Mouse (Mus musculus) myocyte (in vitro differentiated cells): ENCODE data around the gene Gimap3. TPM values are rescaled to one million over a fixed set of nuclear protein-coding genes. Genes with fewer than 3 reads are reported as not detected.

ENCODE experiments used
- H3K27me3 ChIP-seq: one replicate; pipeline ENCODE4 v1.6.1; 2011; ENCODE audit not compliant: control insufficient read depth, insufficient read depth, insufficient read length
- H3K36me3 ChIP-seq: one replicate; pipeline ENCODE4 v1.6.1; 2011; ENCODE audit not compliant: control insufficient read depth, insufficient read depth
- H3K4me2 ChIP-seq: one replicate; pipeline ENCODE4 v1.6.1; 2011; ENCODE audit warnings: low read depth, control low read depth
- H3K4me3 ChIP-seq: one replicate; pipeline ENCODE4 v1.5.1; 2011; ENCODE audit warnings: mild to moderate bottlenecking, control low read depth, moderate library complexity
- H3K79me2 ChIP-seq: one replicate; pipeline ENCODE4 v1.6.1; 2011; ENCODE audit not compliant: control insufficient read depth, insufficient read depth
- H3ac ChIP-seq: one replicate; pipeline ENCODE4 v1.6.1; 2011; ENCODE audit not compliant: control insufficient read depth, insufficient read length
- CEBPB ChIP-seq: IDR thresholded peaks from 2 replicates; pipeline ENCODE4 v1.6.1; 2011; ENCODE audit warnings: mild to moderate bottlenecking, moderate library complexity; ENCODE audit not compliant: poor library complexity, insufficient read depth, severe bottlenecking
- E2F4 ChIP-seq: IDR thresholded peaks from one replicate; pipeline ENCODE4 v1.6.1; 2011; ENCODE audit warnings: mild to moderate bottlenecking, control low read depth, moderate library complexity; ENCODE audit not compliant: insufficient read depth
- MAX ChIP-seq: IDR thresholded peaks from one replicate; pipeline ENCODE4 v1.6.1; 2011; ENCODE audit warnings: low read depth, mild to moderate bottlenecking, control low read depth
- MYOD1 ChIP-seq, 3 experiments: IDR thresholded peaks; one replicate each; pipeline ENCODE4 v1.6.1; 2011; ENCODE audit warnings: control low read depth in 2 of 3, low read depth in 2 of 3, mild to moderate bottlenecking in 2 of 3, moderate library complexity in 1 of 3; ENCODE audit not compliant: insufficient read length in 2 of 3, control insufficient read depth in 1 of 3
- MYOG ChIP-seq, 3 experiments: IDR thresholded peaks; one replicate each; pipeline ENCODE4 v1.6.1; 2011; ENCODE audit warnings: control low read depth in 2 of 3, low read depth in 2 of 3, mild to moderate bottlenecking in 2 of 3; ENCODE audit not compliant: insufficient read length in 2 of 3, control insufficient read depth in 1 of 3, insufficient read depth in 1 of 3
- POLR2A ChIP-seq: IDR thresholded peaks from one replicate; pipeline ENCODE4 v1.6.1; 2011; ENCODE audit warnings: low read depth, mild to moderate bottlenecking, control low read depth, moderate library complexity; ENCODE audit not compliant: insufficient read length
- POLR2AphosphoS2 ChIP-seq: IDR thresholded peaks from one replicate; pipeline ENCODE4 v1.6.1; 2011; ENCODE audit warnings: low read depth, control low read depth; ENCODE audit not compliant: insufficient read length
- REST ChIP-seq: IDR thresholded peaks from one replicate; pipeline ENCODE4 v1.6.1; 2011; ENCODE audit warnings: mild to moderate bottlenecking, control low read depth, moderate library complexity; ENCODE audit not compliant: insufficient read depth, insufficient read length
- SRF ChIP-seq: IDR thresholded peaks from one replicate; pipeline ENCODE4 v1.6.1; 2011; ENCODE audit warnings: low read depth; ENCODE audit not compliant: control insufficient read depth, insufficient read length
- TCF12 ChIP-seq: IDR thresholded peaks from one replicate; pipeline ENCODE4 v1.6.1; 2011; ENCODE audit warnings: mild to moderate bottlenecking, control low read depth; ENCODE audit not compliant: poor library complexity, insufficient read depth, severe bottlenecking
- TCF3 ChIP-seq: IDR thresholded peaks from one replicate; pipeline ENCODE4 v1.6.1; 2011; ENCODE audit warnings: low read depth, control low read depth; ENCODE audit not compliant: insufficient read length
- USF1 ChIP-seq: IDR thresholded peaks from one replicate; pipeline ENCODE4 v1.6.1; 2011; ENCODE audit warnings: low read depth, mild to moderate bottlenecking, control low read depth, moderate library complexity
- polyA plus RNA-seq: library from polyadenylated mRNA; unstranded; fragments of >200 nt; fragmentation: generic; extraction: Trizol; gene quantifications from one replicate; pipeline ENCODE4 v1.2.1, GENCODE M21; 2012; ENCODE audit warnings: missing spikeins

The Gimap3 gene
- polyA plus RNA-seq, 1 experiment: not detected

GRCm38 (mm10) chr6:48739780-48740055, 30.9 kb downstream of the Gimap3 start:
- H3K27me3 ChIP-seq: no peaks in the 10 kb centered on the region
- no peak for TF ChIP-seq POLR2A
- no peak for TF ChIP-seq CEBPB
- TF ChIP-seq REST: no peak
- TF ChIP-seq MAX: no peak
- no peak for TF ChIP-seq TCF3
- TF ChIP-seq MYOG (IDR thresholded peaks at IDR 0.05; ENCODE audit: control insufficient read depth in 1 of 3, insufficient read depth in 1 of 3, insufficient read length in 2 of 3, low read depth in 2 of 3): no peak
- no peak for TF ChIP-seq E2F4
- TF ChIP-seq SRF: no peak
- no peak for TF ChIP-seq POLR2AphosphoS2
- no peak for TF ChIP-seq USF1
- no peak for TF ChIP-seq TCF12
- no peak for TF ChIP-seq MYOD1 (IDR thresholded peaks at IDR 0.05; ENCODE audit: control insufficient read depth in 1 of 3, insufficient read length in 2 of 3, low read depth in 2 of 3)

GRCm38 (mm10) chr6:48738961-48739779, 31.5 kb downstream of the Gimap3 start, which contains the start of gene Gimap1:
Gimap1 (plus strand) TSS chr6:48739054.
- H3K4me3 ChIP-seq: no peak within 1 kb of the TSS
- H3K27me3 ChIP-seq: no peaks in the 10 kb centered on the region
- no peaks in the 10 kb centered on the region for H3K79me2 ChIP-seq
- H3K36me3 ChIP-seq: no peaks in the 10 kb centered on the region
- TF ChIP-seq USF1: no peak
- no peak for TF ChIP-seq POLR2A
- no peak for TF ChIP-seq MYOD1 (IDR thresholded peaks at IDR 0.05; ENCODE audit: control insufficient read depth in 1 of 3, insufficient read length in 2 of 3, low read depth in 2 of 3)
- TF ChIP-seq REST: no peak
- TF ChIP-seq E2F4: no peak
- TF ChIP-seq SRF: no peak
- TF ChIP-seq MAX: no peak
- TF ChIP-seq POLR2AphosphoS2: no peak
- no peak for TF ChIP-seq TCF3
- TF ChIP-seq TCF12: no peak
- no peak for TF ChIP-seq MYOG (IDR thresholded peaks at IDR 0.05; ENCODE audit: control insufficient read depth in 1 of 3, insufficient read depth in 1 of 3, insufficient read length in 2 of 3, low read depth in 2 of 3)
- H3ac ChIP-seq: no peak within 1 kb of the TSS
- H3K4me2 ChIP-seq: no peak within 1 kb of the TSS

More at GRCm38 (mm10) chr6:48739780-48740055, 30.9 kb downstream of the Gimap3 start:
- H3ac ChIP-seq: no peak overlapping the region
- no peak overlapping the region for H3K4me3 ChIP-seq
- H3K4me2 ChIP-seq: no peak overlapping the region
- H3K79me2 ChIP-seq: no peaks in the 10 kb centered on the region
- H3K36me3 ChIP-seq: no peaks in the 10 kb centered on the region

- Histone ChIP-seq H3K27me3 (no peaks in the 10 kb centered on the region), H3K79me2 (no peaks in the 10 kb centered on the region), H3K36me3 (no peaks in the 10 kb centered on the region), H3K4me2 (no peak overlapping the region), H3ac (no peak overlapping the region), H3K4me3 (no peak overlapping the region)
- TF ChIP-seq E2F4 (no peak), MYOD1 (IDR thresholded peaks at IDR 0.05; ENCODE audit: control insufficient read depth in 1 of 3, insufficient read length in 2 of 3, low read depth in 2 of 3) (no peak), MYOG (IDR thresholded peaks at IDR 0.05; ENCODE audit: control insufficient read depth in 1 of 3, insufficient read depth in 1 of 3, insufficient read length in 2 of 3, low read depth in 2 of 3) (no peak), POLR2A (no peak), REST (no peak), USF1 (no peak), SRF (no peak)
These were observed 33.0 kb downstream of the Gimap3 start for GRCm38 (mm10) chr6:48737688-48738087.

- no peak overlapping the region for H3K4me3 ChIP-seq
- H3K36me3 ChIP-seq: no peaks in the 10 kb centered on the region
- no peak overlapping the region for H3ac ChIP-seq
- H3K27me3 ChIP-seq: no peaks in the 10 kb centered on the region
- no peak overlapping the region for H3K4me2 ChIP-seq
- no peaks in the 10 kb centered on the region for H3K79me2 ChIP-seq
- TF ChIP-seq REST: no peak
- TF ChIP-seq E2F4: no peak
- no peak for TF ChIP-seq MYOG (IDR thresholded peaks at IDR 0.05; ENCODE audit: control insufficient read depth in 1 of 3, insufficient read depth in 1 of 3, insufficient read length in 2 of 3, low read depth in 2 of 3)
- TF ChIP-seq CEBPB: no peak
- TF ChIP-seq USF1: no peak
- TF ChIP-seq TCF3: no peak
- no peak for TF ChIP-seq MYOD1 (IDR thresholded peaks at IDR 0.05; ENCODE audit: control insufficient read depth in 1 of 3, insufficient read length in 2 of 3, low read depth in 2 of 3)
- TF ChIP-seq TCF12: no peak
- no peak for TF ChIP-seq POLR2A
- TF ChIP-seq POLR2AphosphoS2: no peak
- no peak for TF ChIP-seq MAX
- TF ChIP-seq SRF: no peak
These were observed 33.6 kb downstream of the Gimap3 start for GRCm38 (mm10) chr6:48737053-48737452.

GRCm38 (mm10) chr6:48733660-48734059, 37.0 kb downstream of the Gimap3 start:
- TF ChIP-seq TCF3 (no peak), MYOD1 (IDR thresholded peaks at IDR 0.05; ENCODE audit: control insufficient read depth in 1 of 3, insufficient read length in 2 of 3, low read depth in 2 of 3) (no peak), CEBPB (no peak), MAX (no peak), REST (no peak), SRF (no peak), TCF12 (no peak), E2F4 (no peak), USF1 (no peak), MYOG (IDR thresholded peaks at IDR 0.05; ENCODE audit: control insufficient read depth in 1 of 3, insufficient read depth in 1 of 3, insufficient read length in 2 of 3, low read depth in 2 of 3) (no peak)
- Histone ChIP-seq H3K4me3 (no peak overlapping the region), H3K79me2 (no peaks in the 10 kb centered on the region), H3K27me3 (no peaks in the 10 kb centered on the region), H3K4me2 (no peak overlapping the region), H3ac (no peak overlapping the region), H3K36me3 (no peaks in the 10 kb centered on the region)
